Mouse (Mus musculus): Measurements from ENCODE around the gene Tmprss13.

Tmprss13 gene

GRCm38 (mm10) chr9:45371337-45371707, 52.4 kb downstream of the Tmprss13 start:
- in situ Hi-C loops (cut with MboI; ENCODE audit: low pct_unique_long_range_greater_than_20kb in 1 of 2, low sequenced_read_pairs in 2 of 2, unreplicated experiment in 1 of 2): no loop called here

- in situ Hi-C loops (cut with MboI; ENCODE audit: low pct_unique_long_range_greater_than_20kb in 1 of 2, low sequenced_read_pairs in 2 of 2, unreplicated experiment in 1 of 2): no loop called here
Measured at GRCm38 (mm10) chr9:45373896-45374295, 55.0 kb downstream of the Tmprss13 start.

GRCm38 (mm10) chr9:45374988-45375502, 56.1 kb downstream of the Tmprss13 start:
- in situ Hi-C loops (cut with MboI; ENCODE audit: low pct_unique_long_range_greater_than_20kb in 1 of 2, low sequenced_read_pairs in 2 of 2, unreplicated experiment in 1 of 2): no loop called here

GRCm38 (mm10) chr9:45376427-45376826, 57.5 kb downstream of the Tmprss13 start:
- in situ Hi-C loops (cut with MboI; ENCODE audit: low pct_unique_long_range_greater_than_20kb in 1 of 2, low sequenced_read_pairs in 2 of 2, unreplicated experiment in 1 of 2): no loop called here

- in situ Hi-C loops (cut with MboI; ENCODE audit: low pct_unique_long_range_greater_than_20kb in 1 of 2, low sequenced_read_pairs in 2 of 2, unreplicated experiment in 1 of 2): no loop called here
Measured at GRCm38 (mm10) chr9:45376883-45377282, 58.0 kb downstream of the Tmprss13 start.

GRCm38 (mm10) chr9:45380411-45381251, 61.7 kb downstream of the Tmprss13 start:
- in situ Hi-C loops (cut with MboI; ENCODE audit: low pct_unique_long_range_greater_than_20kb in 1 of 2, low sequenced_read_pairs in 2 of 2, unreplicated experiment in 1 of 2): loop anchor here in 1 of 2 experiments (5.0 to 10.0 kb wide), 2 partner anchors 33 to 76 kb away; no protein-coding TSS in a partner anchor

- in situ Hi-C loops (cut with MboI; ENCODE audit: low pct_unique_long_range_greater_than_20kb in 1 of 2, low sequenced_read_pairs in 2 of 2, unreplicated experiment in 1 of 2): loop anchor here in 1 of 2 experiments (5.0 to 10.0 kb wide), 2 partner anchors 35 to 78 kb away; no protein-coding TSS in a partner anchor
Measured at GRCm38 (mm10) chr9:45382336-45382735, 63.4 kb downstream of the Tmprss13 start.

GRCm38 (mm10) chr9:45382834-45383233, 63.9 kb downstream of the Tmprss13 start:
- in situ Hi-C loops (cut with MboI; ENCODE audit: low pct_unique_long_range_greater_than_20kb in 1 of 2, low sequenced_read_pairs in 2 of 2, unreplicated experiment in 1 of 2): loop anchor here in 1 of 2 experiments (5.0 to 10.0 kb wide), 2 partner anchors 36 to 78 kb away; no protein-coding TSS in a partner anchor

- in situ Hi-C loops (cut with MboI; ENCODE audit: low pct_unique_long_range_greater_than_20kb in 1 of 2, low sequenced_read_pairs in 2 of 2, unreplicated experiment in 1 of 2): loop anchor here in 1 of 2 experiments (5.0 to 10.0 kb wide), 2 partner anchors 37 to 79 kb away; no protein-coding TSS in a partner anchor
Measured at GRCm38 (mm10) chr9:45383883-45384282, 65.0 kb downstream of the Tmprss13 start.

GRCm38 (mm10) chr9:45386698-45387097, 67.8 kb downstream of the Tmprss13 start:
- in situ Hi-C loops (cut with MboI; ENCODE audit: low pct_unique_long_range_greater_than_20kb in 1 of 2, low sequenced_read_pairs in 2 of 2, unreplicated experiment in 1 of 2): loop anchor here in 1 of 2 experiments (10.0 kb wide), 1 partner anchor 82 kb away; no protein-coding TSS in a partner anchor

GRCm38 (mm10) chr9:45388385-45388994, 69.6 kb downstream of the Tmprss13 start:
- in situ Hi-C loops (cut with MboI; ENCODE audit: low pct_unique_long_range_greater_than_20kb in 1 of 2, low sequenced_read_pairs in 2 of 2, unreplicated experiment in 1 of 2): loop anchor here in 1 of 2 experiments (10.0 kb wide), 1 partner anchor 84 kb away; no protein-coding TSS in a partner anchor

GRCm38 (mm10) chr9:45389596-45389995, 70.7 kb downstream of the Tmprss13 start:
- in situ Hi-C loops (cut with MboI; ENCODE audit: low pct_unique_long_range_greater_than_20kb in 1 of 2, low sequenced_read_pairs in 2 of 2, unreplicated experiment in 1 of 2): loop anchor here in 1 of 2 experiments (10.0 kb wide), 1 partner anchor 85 kb away; no protein-coding TSS in a partner anchor

- in situ Hi-C loops (cut with MboI; ENCODE audit: low pct_unique_long_range_greater_than_20kb in 1 of 2, low sequenced_read_pairs in 2 of 2, unreplicated experiment in 1 of 2): loop anchor here in 1 of 2 experiments (5.0 kb wide), 1 partner anchor 44 kb away; no protein-coding TSS in a partner anchor
Measured at GRCm38 (mm10) chr9:45391299-45391698, 72.4 kb downstream of the Tmprss13 start.

- in situ Hi-C loops (cut with MboI; ENCODE audit: low pct_unique_long_range_greater_than_20kb in 1 of 2, low sequenced_read_pairs in 2 of 2, unreplicated experiment in 1 of 2): no loop called here
Measured at GRCm38 (mm10) chr9:45395218-45395617, 76.3 kb downstream of the Tmprss13 start.

GRCm38 (mm10) chr9:45395796-45396195, 76.9 kb downstream of the Tmprss13 start:
- in situ Hi-C loops (cut with MboI; ENCODE audit: low pct_unique_long_range_greater_than_20kb in 1 of 2, low sequenced_read_pairs in 2 of 2, unreplicated experiment in 1 of 2): no loop called here
